Mouse (Mus musculus): ENCODE measurements around the gene Prcc.

- TF ChIP-seq CTCF (IDR thresholded peaks at IDR 0.05; ENCODE audit: control insufficient read depth, insufficient read depth, low read length) (no peak), POLR2A (IDR thresholded peaks at IDR 0.05; ENCODE audit: borderline replicate concordance, control insufficient read depth, low read depth, low read length) (0 out of 2 replicates have a peak, but pooled peaks have one; percentile 8)
Measured at GRCm38 (mm10) chr3:87884708-87885251, 628 bp downstream of the Prcc start.

Measured in bone marrow, adult 2 months (tissue).